Mouse (Mus musculus): Measurements from ENCODE around the gene Gm28891. TPM values are rescaled to one million over a fixed set of nuclear protein-coding genes. Genes with fewer than 3 reads are reported as not detected.
"Not testable (repeated sequence)": the region's sequence is repeated elsewhere in the genome, so short reads cannot be mapped to it uniquely, and the experiment has no call there.

Gene Gm28891
- total RNA-seq (2021), result not detected
- long read RNA-seq, experiment 1, result 0 reads
- long read RNA-seq, experiment 2, result 0 reads

- not testable (repeated sequence) for DNase-seq
Measured at GRCm38 (mm10) chrY:60240902-60241301, at the start of gene Gm28891. Gm28891 (plus strand) TSS chrY:60241202.
